Mouse (Mus musculus) olfactory bulb, adult 2 months (tissue): Measurements from ENCODE around the gene Lef1.

Experiments
- CTCF ChIP-seq: fragments of 200-500 bp; IDR thresholded peaks from 2 replicates; pipeline ENCODE4 v1.5.1; 2012; ENCODE audit warnings: low read depth, mild to moderate bottlenecking, low read length, moderate library complexity; ENCODE audit not compliant: insufficient read depth
- POLR2A ChIP-seq: fragments of 200-500 bp; IDR thresholded peaks from 2 replicates; pipeline ENCODE4 v1.6.1; 2012; ENCODE audit warnings: mild to moderate bottlenecking, low read depth, low read length, moderate library complexity; ENCODE audit not compliant: insufficient read depth

DNA sequence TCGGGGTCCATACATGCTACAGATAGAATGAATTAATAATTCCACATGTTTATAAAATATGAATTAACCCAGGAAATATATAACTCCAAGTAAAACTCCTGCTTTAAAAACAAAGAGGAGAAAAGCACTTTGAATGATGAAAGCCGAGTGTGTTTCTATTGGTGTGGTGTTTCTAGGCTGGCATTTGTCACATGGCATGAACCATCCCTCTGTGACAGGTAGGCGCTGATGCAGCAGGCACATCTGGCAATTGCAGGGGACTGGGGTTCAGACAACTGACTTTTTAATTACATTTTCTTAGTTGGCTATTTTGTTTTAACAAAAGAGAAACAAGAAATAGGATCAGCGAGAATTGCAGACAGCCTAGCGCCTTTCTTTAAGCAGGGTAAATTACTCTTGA, 31.6 kb upstream of the Lef1 start:
- TF ChIP-seq CTCF (no peak), POLR2A (no peak)
